Mouse (Mus musculus): ENCODE measurements around the gene Akap8l.

- TF ChIP-seq CTCF (IDR thresholded peaks at IDR 0.05; ENCODE audit: extremely low read depth, insufficient read depth, low read length) (no peak), POLR2A (IDR thresholded peaks at IDR 0.05; ENCODE audit: extremely low read depth, insufficient read depth, low read length) (no peak)
These were observed 2.0 kb downstream of the Akap8l start for GRCm38 (mm10) chr17:32348406-32348805.

All from cortical plate, adult 2 months (tissue).